18 mouse cellular contexts compared by ENCODE assay signal in the genomic region with DNA sequence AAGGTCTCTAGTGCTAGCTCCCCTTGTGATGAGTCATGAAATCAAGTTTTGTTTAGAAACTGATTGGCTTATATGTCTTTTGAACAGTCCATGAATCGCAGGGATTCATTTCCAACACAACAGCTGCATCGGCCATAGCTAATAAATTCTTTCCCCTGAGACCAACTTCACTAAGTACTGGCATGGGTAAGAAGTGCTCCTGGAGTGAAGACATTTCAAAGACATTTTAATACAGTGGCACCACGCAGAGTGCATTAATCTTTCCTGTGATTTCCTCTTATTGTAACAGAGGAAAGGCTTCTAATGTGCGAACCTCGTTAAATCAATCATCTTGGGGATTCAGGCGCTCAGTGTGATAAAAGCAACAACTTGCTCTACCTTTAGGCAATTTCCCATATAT.
DNase-seq lines count a peak whose midpoint lies in the region; ATAC-seq and TF ChIP-seq lines count a peak whose summit lies in the region.
"Had no signal": no experiment of that assay in that cellular context is flagged by ENCODE, and none has a peak within 500 bp of the region (broad histone marks: within the 10 kb centered on the region; RNA-seq: fewer than 3 reads in every experiment).

No protein-coding gene starts in this region.

- no peak overlapping the region for H3K27ac ChIP-seq in forebrain, postnatal 0 days (ENCODE audit: low read depth, low read length)
- no peak overlapping the region for H3K27ac ChIP-seq in forebrain, embryonic 13.5 days
- H3K27ac ChIP-seq in hindbrain, embryonic 14.5 days: no peak overlapping the region
- no peak overlapping the region for H3K27ac ChIP-seq in midbrain, postnatal 0 days (ENCODE audit: low read depth, low read length)
- H3K27ac ChIP-seq: heart, adult 2 months; heart, embryonic 15.5 days; limb, embryonic 15.5 days had no signal

- WGBS in forebrain, postnatal 0 days: 31% methylated on average over 6 of the region's 6 CpGs
- WGBS in forebrain, embryonic 13.5 days: 32% methylated on average over 6 of the region's 6 CpGs
- WGBS in hindbrain, embryonic 14.5 days: 41% methylated on average over 6 of the region's 6 CpGs
- 38% methylated on average over 6 of the region's 6 CpGs for whole genome bisulfite sequencing in midbrain, postnatal 0 days

- peak; percentile 42; the same call in 1 of the 2 replicates for ATAC-seq in forebrain, postnatal 0 days
- ATAC-seq in forebrain, embryonic 13.5 days: no peak
- peak; percentile 59; the same call in 1 of the 2 replicates for ATAC-seq in hindbrain, embryonic 14.5 days (ENCODE audit: low FRiP score)
- no peak for ATAC-seq in midbrain, postnatal 0 days (ENCODE audit: low FRiP score)
- ATAC-seq: liver, postnatal 0 days had no signal

- no peak overlapping the region for H3K4me3 ChIP-seq in forebrain, postnatal 0 days (ENCODE audit: low read depth, low read length)
- H3K4me3 ChIP-seq in forebrain, embryonic 13.5 days: no peak overlapping the region
- H3K4me3 ChIP-seq in C2C12 (ENCODE audit: insufficient read depth, poor library complexity, severe bottlenecking): no peak overlapping the region
- H3K4me3 ChIP-seq in hindbrain, embryonic 14.5 days (replicated peaks; ENCODE audit: low read length): no peak overlapping the region
- H3K4me3 ChIP-seq in midbrain, postnatal 0 days (ENCODE audit: low read depth, low read length): no peak overlapping the region
- H3K4me3 ChIP-seq: erythroblast, embryonic 14.5 days; heart, adult 2 months; heart, embryonic 15.5 days; limb, embryonic 15.5 days had no signal

- H3K4me2 ChIP-seq in forebrain, postnatal 0 days (ENCODE audit: low read depth): no peak overlapping the region
- no peak overlapping the region for H3K4me2 ChIP-seq in forebrain, embryonic 13.5 days
- no peak overlapping the region for H3K4me2 ChIP-seq in hindbrain, embryonic 14.5 days (replicated peaks)
- H3K4me2 ChIP-seq in midbrain, postnatal 0 days (ENCODE audit: low read depth, low read length, poor library complexity, severe bottlenecking): no peak overlapping the region
- H3K4me2 ChIP-seq: heart, embryonic 15.5 days; limb, embryonic 15.5 days had no signal

- no peaks in the 10 kb centered on the region for H3K36me3 ChIP-seq in forebrain, postnatal 0 days (ENCODE audit: insufficient read depth)
- H3K36me3 ChIP-seq in forebrain, embryonic 13.5 days (ENCODE audit: poor library complexity, severe bottlenecking): no peaks in the 10 kb centered on the region
- H3K36me3 ChIP-seq in C2C12 (ENCODE audit: control insufficient read depth, insufficient read depth): no peaks in the 10 kb centered on the region
- no peaks in the 10 kb centered on the region for H3K36me3 ChIP-seq in hindbrain, embryonic 14.5 days (replicated peaks; ENCODE audit: control insufficient read depth, insufficient read depth)
- no peaks in the 10 kb centered on the region for H3K36me3 ChIP-seq in midbrain, postnatal 0 days (ENCODE audit: insufficient read depth, low read length)
- H3K36me3 ChIP-seq: heart, embryonic 15.5 days; limb, embryonic 15.5 days had no signal

- H3K4me1 ChIP-seq in forebrain, postnatal 0 days (ENCODE audit: insufficient read depth): no peaks in the 10 kb centered on the region
- H3K4me1 ChIP-seq in forebrain, embryonic 13.5 days: no peaks in the 10 kb centered on the region
- no peaks in the 10 kb centered on the region for H3K4me1 ChIP-seq in hindbrain, embryonic 14.5 days (replicated peaks; ENCODE audit: control insufficient read depth, insufficient read depth, low read length)
- H3K4me1 ChIP-seq in midbrain, postnatal 0 days (ENCODE audit: insufficient read depth, low read length): no peaks in the 10 kb centered on the region
- H3K4me1 ChIP-seq: heart, embryonic 15.5 days; limb, embryonic 15.5 days had no signal

- no peak for DNase-seq in forebrain, postnatal 0 days
- peak; percentile 47 for DNase-seq in hindbrain, embryonic 14.5 days (ENCODE audit: low spot score)
- peak; percentile 34 for DNase-seq in midbrain, postnatal 0 days (ENCODE audit: low spot score)
- no peak for DNase-seq in thymus, postnatal 14 days
- DNase-seq in heart, adult 18-20 months: no peak
- DNase-seq: adrenal gland, postnatal 10 days; B cell, adult 2 months; cerebellum, adult 18-20 months; gastrocnemius, postnatal 10 days; heart, adult 2 months; kidney, adult 18-20 months; kidney, postnatal 14 days; liver, postnatal 0 days had no signal

- H3K9ac ChIP-seq in forebrain, postnatal 0 days: no peak overlapping the region
- no peak overlapping the region for H3K9ac ChIP-seq in forebrain, embryonic 13.5 days
- no peak overlapping the region for H3K9ac ChIP-seq in hindbrain, embryonic 14.5 days
- no peak overlapping the region for H3K9ac ChIP-seq in midbrain, postnatal 0 days (replicated peaks; ENCODE audit: low read length, poor library complexity, severe bottlenecking)
- H3K9ac ChIP-seq: heart, embryonic 15.5 days; limb, embryonic 15.5 days; liver, postnatal 0 days had no signal

- no peaks in the 10 kb centered on the region for H3K9me3 ChIP-seq in forebrain, postnatal 0 days (ENCODE audit: low read length)
- H3K9me3 ChIP-seq in forebrain, embryonic 13.5 days (replicated peaks): no peaks in the 10 kb centered on the region
- H3K9me3 ChIP-seq in hindbrain, embryonic 14.5 days (ENCODE audit: control insufficient read depth, low read length): no peaks in the 10 kb centered on the region
- H3K9me3 ChIP-seq in midbrain, postnatal 0 days (ENCODE audit: low read length): no peaks in the 10 kb centered on the region
- H3K9me3 ChIP-seq: heart, embryonic 15.5 days; limb, embryonic 15.5 days had no signal

- no peak overlapping the region for H3ac ChIP-seq in C2C12 (ENCODE audit: control insufficient read depth, insufficient read length, low read depth)

- no peaks in the 10 kb centered on the region for H3K79me3 ChIP-seq in C2C12 (ENCODE audit: low read depth)

- no peak for TF ChIP-seq CTCF in forebrain, postnatal 0 days (IDR thresholded peaks at IDR 0.05; ENCODE audit: low read depth)
- no peak for TF ChIP-seq CTCF in C2C12 (IDR thresholded peaks at IDR 0.05; ENCODE audit: control insufficient read depth, insufficient read depth, insufficient read length)
- no peak for TF ChIP-seq CTCF in midbrain, postnatal 0 days (IDR thresholded peaks at IDR 0.05)

- no peaks in the 10 kb centered on the region for H3K79me2 ChIP-seq in C2C12 (ENCODE audit: control insufficient read depth, insufficient read depth)

- no peaks in the 10 kb centered on the region for H3K27me3 ChIP-seq in forebrain, postnatal 0 days (ENCODE audit: insufficient read depth, low read length)
- no peaks in the 10 kb centered on the region for H3K27me3 ChIP-seq in forebrain, embryonic 13.5 days
- no peaks in the 10 kb centered on the region for H3K27me3 ChIP-seq in C2C12 (ENCODE audit: control insufficient read depth, insufficient read depth, insufficient read length)
- H3K27me3 ChIP-seq in hindbrain, embryonic 14.5 days (ENCODE audit: control insufficient read depth, insufficient read depth, low read length): no peaks in the 10 kb centered on the region
- no peaks in the 10 kb centered on the region for H3K27me3 ChIP-seq in midbrain, postnatal 0 days (ENCODE audit: insufficient read depth, low read length)
- H3K27me3 ChIP-seq: heart, embryonic 15.5 days; limb, embryonic 15.5 days had no signal

TF ChIP-seq in C2C12, 6 proteins besides CTCF, POLR2A, EP300 and RAD21:
- TF ChIP-seq MYOD1 (IDR thresholded peaks at IDR 0.05; ENCODE audit: control insufficient read depth, insufficient read length, low read depth): peak; percentile 48
- no peak for TF ChIP-seq CEBPB (IDR thresholded peaks at IDR 0.05; ENCODE audit: low read depth)

Comparison
In these comparisons a context has a peak if more than half of its experiments do, and no peak if none do; other contexts are left out.
1. ATAC-seq: peak in forebrain, postnatal 0 days (single experiment) and hindbrain, embryonic 14.5 days (single experiment); none in forebrain, embryonic 13.5 days (single experiment) and midbrain, postnatal 0 days (single experiment).
2. DNase-seq: peak in hindbrain, embryonic 14.5 days (single experiment) and midbrain, postnatal 0 days (single experiment); none in forebrain, postnatal 0 days (single experiment), thymus, postnatal 14 days (single experiment) and heart, adult 18-20 months (0 of 2).